ENCODE assay signal across 8 mouse cellular contexts in the genomic region with DNA sequence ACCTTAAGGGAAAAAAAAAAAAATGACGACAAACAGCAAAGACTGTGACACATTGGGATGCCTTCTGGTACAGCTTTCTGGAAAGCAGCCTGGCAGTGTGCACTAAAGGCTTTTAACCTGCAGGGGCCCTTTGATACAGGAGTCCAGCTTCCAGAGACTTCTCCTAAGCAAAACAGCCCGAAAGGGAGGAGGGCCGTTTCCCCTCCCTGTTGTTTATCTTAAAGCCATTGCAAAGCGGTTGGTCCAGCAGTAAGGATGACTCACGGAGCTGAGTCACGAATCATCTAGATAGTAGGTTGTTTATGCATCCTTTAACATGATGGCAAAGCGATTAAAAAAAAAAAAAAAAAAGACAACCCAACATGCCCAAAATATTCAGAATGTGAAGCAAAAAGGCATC.
DNase-seq lines count a peak whose midpoint lies in the region; ATAC-seq and TF ChIP-seq lines count a peak whose summit lies in the region.
"Had no signal": no experiment of that assay in that cellular context is flagged by ENCODE, and none has a peak within 500 bp of the region (broad histone marks: within the 10 kb centered on the region; RNA-seq: fewer than 3 reads in every experiment).

No protein-coding gene starts in this region.

- peak; percentile 53 for DNase-seq in lung, embryonic 14.5 days
- no peak for DNase-seq in lung, adult 2 months
- peak; percentile 86 for DNase-seq in MN1 (ENCODE audit: low spot score)
- DNase-seq in cerebellum, postnatal 10 days = no peak
- DNase-seq in limb, embryonic 10.5 days (ENCODE audit: low spot score) = no peak

- no peak for ATAC-seq in lung, embryonic 14.5 days (ENCODE audit: insufficient read depth)
- ATAC-seq in erythroblast, adult 5-6 weeks (replicated peaks; ENCODE audit: low FRiP score, poor library complexity, severe bottlenecking) = peak; percentile 94

- H3K4me2 ChIP-seq in lung, embryonic 14.5 days = no peak overlapping the region

- TF ChIP-seq POLR2A in lung, adult 2 months (IDR thresholded peaks at IDR 0.05; ENCODE audit: borderline replicate concordance, extremely low read depth, low read depth, low read length) = no peak
- TF ChIP-seq POLR2A in olfactory bulb, adult 2 months (IDR thresholded peaks at IDR 0.05; ENCODE audit: insufficient read depth, low read depth, low read length) = no peak

- no peak overlapping the region for H3K4me3 ChIP-seq in lung, embryonic 14.5 days (ENCODE audit: low read depth, low read length)
- no peak overlapping the region for H3K4me3 ChIP-seq in lung, adult 2 months (replicated peaks; ENCODE audit: extremely low read depth, low read depth, low read length)
- H3K4me3 ChIP-seq in olfactory bulb, adult 2 months (ENCODE audit: insufficient read depth, low read depth, low read length) = no peak overlapping the region
- no peak overlapping the region for H3K4me3 ChIP-seq in limb, embryonic 10.5 days
- H3K4me3 ChIP-seq: hindbrain, embryonic 10.5 days had no signal

- H3K27me3 ChIP-seq in lung, embryonic 14.5 days (ENCODE audit: insufficient read depth, low read length) = no peaks in the 10 kb centered on the region
- no peaks in the 10 kb centered on the region for H3K27me3 ChIP-seq in limb, embryonic 10.5 days (ENCODE audit: low read depth, poor library complexity, severe bottlenecking)

- WGBS in lung, embryonic 14.5 days = 27% methylated on average over 7 of the region's 7 CpGs
- 29% methylated on average over 7 of the region's 7 CpGs for WGBS in lung, adult 2 months
- WGBS in olfactory bulb, adult 2 months = 35% methylated on average over 7 of the region's 7 CpGs
- WGBS in limb, embryonic 10.5 days = 47% methylated on average over 7 of the region's 7 CpGs

- H3K9me3 ChIP-seq in lung, embryonic 14.5 days (ENCODE audit: low read depth, low read length) = no peaks in the 10 kb centered on the region
- no peaks in the 10 kb centered on the region for H3K9me3 ChIP-seq in limb, embryonic 10.5 days (replicated peaks)
- H3K9me3 ChIP-seq: hindbrain, embryonic 10.5 days had no signal

- H3K9ac ChIP-seq in lung, embryonic 14.5 days = no peak overlapping the region

- H3K4me1 ChIP-seq in lung, embryonic 14.5 days (ENCODE audit: insufficient read depth) = no peaks in the 10 kb centered on the region
- no peaks in the 10 kb centered on the region for H3K4me1 ChIP-seq in lung, adult 2 months (ENCODE audit: control insufficient read depth, insufficient read depth, low read length)
- H3K4me1 ChIP-seq in olfactory bulb, adult 2 months (ENCODE audit: control insufficient read depth, insufficient read depth, low read length) = peaks cover 6% of the 10 kb centered on the region
- H3K4me1 ChIP-seq in limb, embryonic 10.5 days = no peaks in the 10 kb centered on the region
- H3K4me1 ChIP-seq: hindbrain, embryonic 10.5 days had no signal

- no peak for TF ChIP-seq CTCF in lung, embryonic 14.5 days (IDR thresholded peaks at IDR 0.05; ENCODE audit: low read depth)
- no peak for TF ChIP-seq CTCF in lung, adult 2 months (IDR thresholded peaks at IDR 0.05; ENCODE audit: insufficient read depth, low read length)
- TF ChIP-seq CTCF in olfactory bulb, adult 2 months (IDR thresholded peaks at IDR 0.05; ENCODE audit: insufficient read depth, low read depth, low read length) = no peak

- no peak overlapping the region for H3K27ac ChIP-seq in lung, embryonic 14.5 days (ENCODE audit: low read depth)
- peak overlapping the region; percentile 50; the same call in 1 of the 2 replicates for H3K27ac ChIP-seq in olfactory bulb, adult 2 months (ENCODE audit: insufficient read depth, low read depth, low read length)
- H3K27ac ChIP-seq in limb, embryonic 10.5 days = no peak overlapping the region
- H3K27ac ChIP-seq: hindbrain, embryonic 10.5 days had no signal

- H3K36me3 ChIP-seq in lung, embryonic 14.5 days (ENCODE audit: insufficient read depth) = no peaks in the 10 kb centered on the region
- H3K36me3 ChIP-seq in limb, embryonic 10.5 days = no peaks in the 10 kb centered on the region
- H3K36me3 ChIP-seq: hindbrain, embryonic 10.5 days had no signal

Comparison
In these comparisons a context has a peak if more than half of its experiments do, and no peak if none do; other contexts are left out.
1. DNase-seq: peak in lung, embryonic 14.5 days (single experiment) and MN1 (single experiment); none in lung, adult 2 months (single experiment), cerebellum, postnatal 10 days (0 of 2) and limb, embryonic 10.5 days (single experiment).